8 mouse cellular contexts compared by ENCODE assay signal in the genomic region with DNA sequence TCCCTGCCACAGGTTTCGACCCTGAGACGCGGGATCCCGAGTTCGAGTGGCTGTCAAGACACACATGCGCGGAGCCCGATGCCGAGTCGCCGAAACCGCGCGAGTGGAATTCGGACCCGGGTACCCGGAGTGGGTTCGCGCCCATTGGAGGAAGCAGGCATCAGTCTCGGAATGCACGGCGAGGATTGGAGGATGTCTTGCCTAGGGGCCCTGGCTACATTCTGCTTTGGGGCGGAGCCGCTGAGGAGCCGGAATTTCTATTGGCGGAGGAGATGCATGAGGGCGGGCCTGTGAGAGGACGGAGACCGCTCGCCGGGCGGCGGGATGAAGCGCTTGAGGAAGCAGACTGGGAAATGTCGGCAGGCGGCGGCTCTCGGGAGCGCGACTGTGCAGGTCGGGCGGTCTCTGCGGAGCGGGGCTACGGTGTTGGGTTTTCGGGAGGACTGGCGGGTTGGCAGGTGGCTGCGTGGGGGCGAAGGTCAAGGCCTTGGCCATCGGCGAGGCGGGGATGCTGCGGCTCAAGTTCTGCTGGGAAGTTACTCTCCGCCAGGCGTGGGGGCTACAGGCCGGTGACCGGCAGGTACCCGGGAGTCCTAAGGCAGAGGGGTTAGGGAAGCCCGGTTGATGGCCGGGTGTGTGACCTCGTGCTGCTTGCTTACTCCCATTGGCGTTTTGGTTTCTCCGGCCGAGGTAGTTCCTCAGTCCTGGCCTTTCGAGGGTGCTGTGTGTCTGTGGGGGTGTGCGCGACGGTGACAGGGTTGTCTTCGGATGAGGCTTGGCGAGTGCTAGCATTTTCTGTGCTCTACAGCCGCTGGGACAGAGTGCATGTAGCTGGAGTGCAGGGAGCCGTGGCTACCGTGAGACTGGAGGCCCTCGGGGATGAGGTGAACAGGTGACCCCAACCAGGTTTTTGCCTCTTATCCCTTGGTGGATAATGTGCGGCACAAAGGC. TPM values are rescaled to one million over a fixed set of nuclear protein-coding genes. Genes with fewer than 3 reads are reported as not detected.
DNase-seq lines count a peak whose midpoint lies in the region; ATAC-seq lines count a peak whose summit lies in the region.

No protein-coding gene starts in this region.

- DNase-seq in adipocyte (ENCODE audit: low spot score): peak; percentile 95
- peak; percentile 98 for DNase-seq in embryo, embryonic 10 days (ENCODE audit: low spot score)
- peak; percentile 96 for DNase-seq in gastrocnemius, postnatal 14 days
- peak; percentile 98 for DNase-seq in left cerebral cortex, postnatal 10 days (ENCODE audit: extremely low spot score in 1 of 2, low spot score in 2 of 2)
- DNase-seq in right cerebral cortex, postnatal 25 days: peak; percentile 98
- peak; percentile 97 for DNase-seq in urinary bladder, postnatal 4 days (ENCODE audit: low spot score in 2 of 2)

- peak; percentile 91 for ATAC-seq in inflammation-experienced regulatory T-cells, adult 6 months
- peak; percentile 90 for ATAC-seq in megakaryocyte-erythroid progenitor cell, adult 5-6 weeks (replicated peaks; ENCODE audit: low FRiP score, low TSS enrichment, poor library complexity, severe bottlenecking)

- intact Hi-C loops in gastrocnemius, postnatal 14 days (cut with DNase I; ENCODE audit: low total_unique reads): no loop called here
- intact Hi-C loops in left cerebral cortex, postnatal 10 days (cut with DNase I): no loop called here

RNA-seq across cellular contexts. Expression of gene Inpp5b, which starts 9.9 kb away (rescaled TPM):
- total RNA-seq in gastrocnemius, postnatal 14 days (2021): 1 to 10 TPM; 8.7 to 9.4 TPM
- polyA plus RNA-seq in inflammation-experienced regulatory T-cells, adult 6 months (2017; shearing (Covaris generic)): 100 to 1,000 TPM in 2 of 3 experiments, 10 to 100 TPM in 1; 93.6 to 120 (median 110) TPM
- 10 to 100 TPM; 34.8 to 38.5 TPM for total RNA-seq in left cerebral cortex, postnatal 10 days (2021)
- total RNA-seq in megakaryocyte-erythroid progenitor cell, adult 5-6 weeks (2014; fragmentation: Nextera tagmentation): 77.5 and 89.7 TPM in 2 replicates
- 43.6 and 56.5 TPM in 2 replicates for total RNA-seq in megakaryocyte-erythroid progenitor cell, adult 5-6 weeks (2017)

RNA-seq across cellular contexts. Expression of gene Sf3a3, which starts 37.0 kb away (rescaled TPM):
- total RNA-seq in gastrocnemius, postnatal 14 days (2021): 10 to 100 TPM; 14.7 to 17.4 TPM
- polyA plus RNA-seq in inflammation-experienced regulatory T-cells, adult 6 months (2017; shearing (Covaris generic)): 100 to 1,000 TPM; 106 to 117 (median 115) TPM
- 10 to 100 TPM; 36.3 to 36.6 TPM for total RNA-seq in left cerebral cortex, postnatal 10 days (2021)
- 99.2 and 101 TPM in 2 replicates for total RNA-seq in megakaryocyte-erythroid progenitor cell, adult 5-6 weeks (2014; fragmentation: Nextera tagmentation)
- total RNA-seq in megakaryocyte-erythroid progenitor cell, adult 5-6 weeks (2017): 208 and 222 TPM in 2 replicates

RNA-seq across cellular contexts. Expression of gene Mtf1, which starts 50.3 kb away (rescaled TPM):
- 10 to 100 TPM in 1 of 2 experiments, 1 to 10 TPM in 1; 8.0 to 10.7 TPM for total RNA-seq in gastrocnemius, postnatal 14 days (2021)
- polyA plus RNA-seq in inflammation-experienced regulatory T-cells, adult 6 months (2017; shearing (Covaris generic)): 10 to 100 TPM; 12.6 to 20.4 (median 16.9) TPM
- 10 to 100 TPM; 22.8 to 24.4 TPM for total RNA-seq in left cerebral cortex, postnatal 10 days (2021)
- 38.3 and 50.7 TPM in 2 replicates for total RNA-seq in megakaryocyte-erythroid progenitor cell, adult 5-6 weeks (2014; fragmentation: Nextera tagmentation)
- 35.2 and 44.4 TPM in 2 replicates for total RNA-seq in megakaryocyte-erythroid progenitor cell, adult 5-6 weeks (2017)

RNA-seq across cellular contexts. Expression of gene Fhl3, which starts 51.1 kb away (rescaled TPM):
- 100 to 1,000 TPM in 1 of 2 experiments, 10 to 100 TPM in 1; 77.5 to 112 TPM for total RNA-seq in gastrocnemius, postnatal 14 days (2021)
- polyA plus RNA-seq in inflammation-experienced regulatory T-cells, adult 6 months (2017; shearing (Covaris generic)): 10 to 100 TPM in 2 of 3 experiments, 1 to 10 TPM in 1; 8.2 to 15.6 (median 13.5) TPM
- total RNA-seq in left cerebral cortex, postnatal 10 days (2021): 1 to 10 TPM; 3.8 to 4.5 TPM
- total RNA-seq in megakaryocyte-erythroid progenitor cell, adult 5-6 weeks (2014; fragmentation: Nextera tagmentation): 3.3 and 5.3 TPM in 2 replicates
- 0.42 and 4.1 TPM in 2 replicates for total RNA-seq in megakaryocyte-erythroid progenitor cell, adult 5-6 weeks (2017)

RNA-seq across cellular contexts. Expression of gene Utp11, which starts 58.2 kb away (rescaled TPM):
- total RNA-seq in gastrocnemius, postnatal 14 days (2021): 10 to 100 TPM; 16.5 to 20.4 TPM
- 10 to 100 TPM; 84.4 to 92.4 (median 85.0) TPM for polyA plus RNA-seq in inflammation-experienced regulatory T-cells, adult 6 months (2017; shearing (Covaris generic))
- 10 to 100 TPM; 15.2 to 15.8 TPM for total RNA-seq in left cerebral cortex, postnatal 10 days (2021)
- 54.9 and 55.0 TPM in 2 replicates for total RNA-seq in megakaryocyte-erythroid progenitor cell, adult 5-6 weeks (2014; fragmentation: Nextera tagmentation)
- total RNA-seq in megakaryocyte-erythroid progenitor cell, adult 5-6 weeks (2017): 101 and 103 TPM in 2 replicates

Comparison
In these comparisons a context has a peak if more than half of its experiments do, and no peak if none do; other contexts are left out.
1. Peak in every context shown above with its lines: DNase-seq and ATAC-seq.